Mouse (Mus musculus) testis, postnatal 14 days (tissue): ENCODE results near the gene Map4k3.
A peak's percentile ranks its signal among the peaks of the same experiment; 100 is the strongest.

Source experiments
- DNase-seq: peaks from one replicate; pipeline ENCODE4 v3.0.0; 2021; ENCODE audit warnings: low spot score

The Map4k3 gene

DNA sequence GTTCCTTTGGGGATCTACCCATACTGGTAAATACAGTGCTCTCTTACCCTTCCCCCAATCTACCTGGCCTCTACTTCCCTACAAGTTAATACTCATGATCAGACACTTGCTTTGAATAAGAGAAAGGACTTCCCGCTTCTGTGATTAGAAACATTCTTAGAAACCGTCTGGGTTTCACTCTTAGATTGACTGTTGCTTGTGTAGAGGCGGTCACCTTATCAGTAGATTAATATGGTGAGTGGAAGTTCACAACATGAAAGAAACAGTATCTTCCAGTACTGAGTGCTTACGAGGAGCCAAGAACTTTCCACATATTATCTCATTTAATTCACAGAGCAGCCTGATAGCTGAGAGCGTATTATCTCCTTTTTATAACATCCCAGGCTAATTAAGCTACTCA is 1.5 kb upstream of the Map4k3 start:
- DNase-seq = no peak

DNA sequence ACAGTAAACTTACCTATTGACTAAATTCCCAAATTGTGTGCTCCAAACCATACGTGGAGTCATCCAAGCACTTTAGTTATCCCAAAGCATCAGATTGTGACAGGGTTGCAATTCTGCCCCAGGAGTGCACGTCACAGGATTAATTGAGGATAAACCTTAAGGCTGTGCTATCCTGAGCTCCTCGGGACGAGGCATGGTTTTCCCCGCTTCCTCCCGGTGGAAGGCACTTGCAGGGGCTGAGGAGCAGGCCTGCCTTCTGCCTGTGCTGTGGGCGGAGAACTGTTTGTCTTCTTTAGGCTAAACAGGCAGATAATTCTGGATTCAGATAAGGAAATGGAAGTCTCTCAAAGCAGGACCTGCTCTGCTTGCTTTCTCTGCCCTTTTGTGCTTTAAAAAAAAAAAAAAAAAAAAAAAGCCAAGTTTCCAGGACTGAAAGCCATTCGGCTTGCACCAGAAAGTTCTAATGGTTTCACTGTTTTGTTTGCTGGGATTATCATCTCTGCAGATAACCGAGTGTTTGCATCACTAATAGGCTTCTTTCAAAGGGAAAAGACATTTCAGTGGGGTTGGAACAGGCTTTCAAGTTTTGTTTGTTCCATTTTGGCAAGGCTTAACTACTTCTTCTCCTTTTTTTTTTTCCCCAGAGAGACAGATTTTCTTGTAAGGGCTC is 930 bp upstream of the Map4k3 start:
- peak; percentile 48 for DNase-seq

GRCm38 (mm10) chr17:80727341-80727951 is 839 bp downstream of the Map4k3 start:
- peak; percentile 68 for DNase-seq

DNA sequence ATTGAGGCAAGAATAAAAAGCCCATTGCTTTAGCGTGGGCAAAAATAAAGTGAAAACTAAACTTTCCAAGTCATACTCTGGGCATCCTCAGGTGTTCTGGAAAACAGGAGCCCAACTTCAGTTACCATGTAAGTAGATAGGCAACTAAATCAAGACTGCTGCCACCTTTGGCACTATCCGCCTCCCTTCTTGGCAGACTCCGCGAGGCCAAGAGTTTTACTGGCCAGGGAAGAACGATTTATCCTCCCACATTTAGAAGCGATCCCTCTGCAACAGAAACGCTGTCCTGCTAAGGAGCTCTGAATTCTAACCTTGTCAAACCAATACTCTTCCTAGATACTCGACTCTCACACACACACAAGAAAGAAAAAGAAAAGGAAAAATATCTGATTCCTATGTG is 1.5 kb downstream of the Map4k3 start:
- DNase-seq = peak; percentile 36

DNA sequence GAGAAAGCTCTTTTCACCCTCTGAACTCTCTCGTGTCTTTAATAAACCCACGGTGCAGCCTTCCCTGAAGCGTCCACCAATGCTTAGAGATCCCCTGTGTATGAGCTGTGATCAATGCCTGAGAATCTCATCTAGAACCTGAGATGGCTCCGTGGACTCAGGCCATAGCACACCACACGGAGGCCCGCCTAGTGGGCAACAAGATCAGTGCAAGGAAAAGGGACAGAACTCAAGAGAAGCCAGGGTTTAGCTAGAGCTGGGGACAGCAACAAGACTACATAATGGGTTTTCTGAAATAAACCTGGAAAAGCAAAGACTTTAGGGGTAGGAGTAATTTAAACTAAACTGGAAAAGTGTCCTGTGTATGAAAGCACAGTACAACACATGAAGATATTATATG is 5.2 kb downstream of the Map4k3 start:
- no peak for DNase-seq

DNA sequence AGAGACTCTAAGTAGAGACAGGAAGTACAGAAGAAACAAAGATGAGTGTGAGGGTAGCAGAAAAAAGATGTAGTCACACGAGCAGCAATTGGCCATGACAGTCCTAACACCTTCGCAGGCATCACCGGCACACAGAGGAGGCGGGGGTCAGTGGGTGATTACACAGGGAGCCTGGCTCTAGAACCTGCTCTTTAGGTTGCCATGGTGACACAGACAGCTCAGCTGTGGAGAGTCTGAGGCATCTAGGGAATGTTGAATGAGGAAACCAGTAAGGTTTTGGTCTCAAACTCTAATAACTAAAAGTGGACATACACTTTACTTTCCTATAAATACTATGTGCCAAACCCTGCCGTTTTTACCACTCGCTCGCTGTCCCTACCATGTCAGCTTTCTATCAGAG is 6.6 kb downstream of the Map4k3 start:
- no peak for DNase-seq

DNA sequence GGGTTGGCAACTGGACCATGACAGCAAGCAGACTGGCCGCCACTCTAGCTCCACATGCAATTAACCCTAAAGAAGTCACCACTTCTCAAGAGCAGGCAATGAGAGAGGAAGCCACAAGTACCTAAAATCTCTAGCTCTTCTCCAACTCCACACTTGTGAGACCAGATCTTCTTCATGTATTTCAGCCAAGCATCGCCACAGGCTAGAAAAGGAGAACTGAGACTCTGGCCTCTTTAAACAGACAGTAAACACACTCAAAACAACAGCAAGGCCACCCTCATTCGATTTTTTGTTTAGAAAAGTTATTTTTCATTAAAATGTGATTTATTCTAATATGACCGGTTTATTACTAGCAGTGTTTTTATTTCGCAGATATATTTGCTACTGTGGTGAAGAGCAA is 9.0 kb downstream of the Map4k3 start:
- DNase-seq = no peak

GRCm38 (mm10) chr17:80718243-80718642 is 10.0 kb downstream of the Map4k3 start:
- no peak for DNase-seq

- no peak for DNase-seq
These were observed 14.7 kb downstream of the Map4k3 start for GRCm38 (mm10) chr17:80713588-80713987.

GRCm38 (mm10) chr17:80709921-80710838 is 18.1 kb downstream of the Map4k3 start:
- peak; percentile 31 for DNase-seq

DNA sequence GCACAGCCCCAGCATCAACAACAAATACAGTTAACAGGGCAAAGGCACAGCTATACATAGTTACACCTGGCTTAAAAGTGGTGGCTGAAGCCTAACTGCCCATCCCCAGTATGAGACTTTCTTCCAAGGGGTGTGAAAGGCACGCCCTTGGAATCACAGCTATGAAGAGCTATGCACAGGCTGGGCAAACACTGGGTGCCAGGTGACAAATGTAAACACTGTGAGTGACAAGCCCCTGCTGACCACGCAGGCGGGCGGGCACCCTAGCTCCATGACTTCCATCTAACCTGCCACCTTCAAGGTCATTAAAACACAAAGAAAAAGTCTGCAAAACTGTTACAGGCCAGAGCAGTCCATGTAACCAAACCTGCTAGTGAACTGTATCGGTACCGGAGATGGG is 19.5 kb downstream of the Map4k3 start:
- DNase-seq = no peak

GRCm38 (mm10) chr17:80707176-80707575 is 21.1 kb downstream of the Map4k3 start:
- DNase-seq = no peak

DNA sequence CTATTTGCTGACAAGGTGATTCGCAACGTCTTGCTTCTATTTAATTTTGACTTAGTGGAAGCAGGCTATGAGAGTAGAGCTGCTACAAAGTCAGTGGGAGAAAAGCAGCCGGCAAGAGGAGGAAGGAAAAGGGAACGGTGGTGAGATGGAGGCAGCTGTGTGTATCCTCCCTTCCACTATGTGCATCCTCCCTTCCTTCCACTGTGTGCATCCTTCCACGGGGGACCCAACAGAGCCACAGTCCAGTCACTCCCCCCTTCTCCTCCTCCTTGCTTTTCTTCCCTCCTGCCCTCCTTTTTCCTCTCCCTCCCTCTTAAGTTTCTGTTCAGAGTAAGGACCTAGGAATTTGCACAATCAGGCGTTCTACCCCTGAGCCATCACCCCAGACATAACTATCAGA is 21.7 kb downstream of the Map4k3 start:
- DNase-seq = no peak

GRCm38 (mm10) chr17:80701687-80702086 is 26.6 kb downstream of the Map4k3 start:
- DNase-seq = no peak

DNA sequence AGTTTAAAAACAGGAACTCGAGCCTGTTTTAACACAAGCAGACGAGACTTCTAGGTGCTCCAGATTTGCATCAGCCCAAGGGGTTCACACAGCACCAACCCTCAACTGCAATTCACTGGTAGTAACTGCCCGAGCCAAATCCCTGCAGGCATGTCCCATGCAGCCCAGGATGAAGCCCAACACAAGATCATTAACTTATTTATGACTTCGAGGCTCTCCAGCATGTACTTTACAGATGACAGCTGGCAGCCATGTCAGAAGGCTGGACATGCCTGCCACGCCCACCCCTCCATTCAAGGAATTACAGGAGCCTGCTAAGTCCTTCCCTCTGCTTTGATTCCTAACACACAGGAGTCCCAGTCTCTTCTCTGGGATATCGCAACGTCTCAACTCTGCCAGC is 29.4 kb downstream of the Map4k3 start:
- DNase-seq = no peak

- no peak for DNase-seq
These were observed 29.9 kb downstream of the Map4k3 start for GRCm38 (mm10) chr17:80698191-80698901.

DNA sequence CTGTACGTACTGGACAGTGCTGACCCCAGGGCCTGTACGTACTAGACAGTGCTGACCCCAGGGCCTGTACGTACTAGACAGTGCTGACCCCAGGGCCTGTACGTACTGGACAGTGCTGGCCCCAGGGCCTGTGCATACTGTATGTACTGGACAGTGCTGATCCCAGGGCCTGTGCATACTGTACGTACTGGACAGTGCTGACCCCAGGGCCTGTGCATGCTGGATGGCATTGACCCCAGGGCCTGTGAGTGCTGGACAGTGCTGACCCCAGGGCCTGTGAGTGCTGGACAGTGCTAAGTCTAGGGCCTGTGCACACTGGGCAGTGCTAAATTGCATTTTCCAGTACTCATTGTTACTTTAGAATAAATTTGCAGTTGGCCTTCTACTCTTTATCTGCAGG is 31.3 kb downstream of the Map4k3 start:
- no peak for DNase-seq

GRCm38 (mm10) chr17:80696210-80696609 is 32.1 kb downstream of the Map4k3 start:
- no peak for DNase-seq

DNA sequence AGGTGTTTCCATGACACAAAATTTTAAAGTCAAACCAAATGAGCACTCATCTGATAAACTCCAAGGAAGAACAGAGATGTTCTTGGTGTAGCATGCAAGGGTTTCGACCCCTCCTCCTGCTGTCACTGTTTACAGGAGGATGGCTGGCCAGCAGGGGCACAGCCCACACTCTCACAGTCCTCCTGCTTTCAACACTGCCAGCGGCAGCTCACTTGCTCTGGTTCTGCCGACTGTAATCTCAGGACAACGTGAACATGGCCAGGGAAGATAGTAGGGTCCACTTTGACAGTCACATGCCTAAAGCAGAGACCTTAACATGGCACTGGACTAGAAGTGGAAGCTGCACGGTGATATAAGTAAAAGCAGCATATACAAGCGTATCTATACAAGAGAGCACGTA is 34.6 kb downstream of the Map4k3 start:
- DNase-seq = no peak

DNA sequence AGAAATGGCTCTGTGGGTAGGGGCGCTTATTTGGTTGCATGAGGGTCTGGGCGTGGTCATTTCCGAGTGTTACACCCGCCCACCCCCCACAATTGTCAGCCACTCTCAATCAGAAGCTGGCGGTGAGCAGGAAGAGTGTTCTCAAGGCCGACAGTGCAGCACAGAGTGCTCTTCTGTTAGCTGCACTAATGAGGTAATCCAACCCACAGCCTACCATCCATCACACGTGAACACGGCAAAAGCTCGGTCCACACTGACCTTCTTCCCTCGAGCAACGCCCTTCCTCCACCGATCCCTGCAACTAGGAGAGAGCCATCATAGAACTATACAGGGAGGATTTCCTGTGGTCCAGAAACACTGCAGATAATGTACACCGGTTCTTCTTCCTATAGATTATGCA is 36.1 kb downstream of the Map4k3 start:
- no peak for DNase-seq

DNA sequence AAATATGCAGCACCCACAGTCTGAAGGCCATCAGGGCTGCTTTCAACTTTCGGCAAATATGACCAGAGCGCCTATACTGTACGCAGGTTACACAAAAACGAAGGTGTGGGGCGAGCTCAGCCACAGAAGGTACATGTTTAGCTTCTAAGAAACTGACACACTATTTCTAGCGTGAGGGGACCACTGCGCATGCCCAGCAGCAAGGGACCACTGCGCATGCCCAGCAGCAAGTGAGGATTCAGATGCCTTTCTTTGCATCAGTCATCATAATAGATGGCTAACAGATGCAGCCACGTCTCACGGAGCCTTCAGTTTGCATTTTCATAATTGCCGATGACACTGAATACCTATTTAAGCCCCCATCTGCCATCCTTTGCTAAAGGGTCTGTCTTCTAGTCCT is 39.6 kb downstream of the Map4k3 start:
- DNase-seq = peak; percentile 27

- DNase-seq = no peak
These were observed 42.2 kb downstream of the Map4k3 start for GRCm38 (mm10) chr17:80686066-80686465.
